Mouse (Mus musculus): ENCODE measurements around the gene Pepd. TPM values are rescaled to one million over a fixed set of nuclear protein-coding genes. Genes with fewer than 3 reads are reported as not detected.
A peak's percentile ranks its signal among the peaks of the same experiment; 100 is the strongest.

Gene Pepd
- polyA plus RNA-seq, 1 experiment from 2014 or later: 150 TPM

- 77% methylated on average over 3 of the region's 3 CpGs for WGBS
- no peak overlapping the region for H3K4me3 ChIP-seq (replicated peaks; ENCODE audit: low read depth, low read length)
- H3K9me3 ChIP-seq (replicated peaks; ENCODE audit: low read length): no peaks in the 10 kb centered on the region
- ATAC-seq (replicated peaks; ENCODE audit: low FRiP score, low read depth) (no peak), DNase-seq (ENCODE audit: low spot score) (no peak)
- TF ChIP-seq CTCF (IDR thresholded peaks at IDR 0.05; ENCODE audit: low read depth): no peak
- peaks cover 20% of the 10 kb centered on the region for H3K36me3 ChIP-seq (ENCODE audit: insufficient read depth, low read length)
- H3K9ac ChIP-seq (ENCODE audit: low read depth, low read length): no peak overlapping the region
- no peaks in the 10 kb centered on the region for H3K27me3 ChIP-seq (ENCODE audit: insufficient read depth, low read length)
- no peak overlapping the region for H3K4me2 ChIP-seq (ENCODE audit: low read length)
- no peaks in the 10 kb centered on the region; the same call in 1 of the 2 replicates for H3K4me1 ChIP-seq (replicated peaks; ENCODE audit: insufficient read depth, low read length)
- no peak overlapping the region for H3K27ac ChIP-seq
These were observed 117.5 kb downstream of the Pepd start for GRCm38 (mm10) chr7:35029648-35030047.

GRCm38 (mm10) chr7:35030567-35030966 lies 118.4 kb downstream of the Pepd start:
- Histone ChIP-seq H3K27me3 (ENCODE audit: insufficient read depth, low read length) (no peaks in the 10 kb centered on the region), H3K27ac (no peak overlapping the region), H3K9me3 (replicated peaks; ENCODE audit: low read length) (no peaks in the 10 kb centered on the region), H3K4me3 (replicated peaks; ENCODE audit: low read depth, low read length) (no peak overlapping the region), H3K4me1 (replicated peaks; ENCODE audit: insufficient read depth, low read length) (no peaks in the 10 kb centered on the region; the same call in 1 of the 2 replicates), H3K36me3 (ENCODE audit: insufficient read depth, low read length) (peaks cover 20% of the 10 kb centered on the region), H3K9ac (ENCODE audit: low read depth, low read length) (no peak overlapping the region), H3K4me2 (ENCODE audit: low read length) (no peak overlapping the region)
- DNase-seq (ENCODE audit: low spot score) (no peak), ATAC-seq (replicated peaks; ENCODE audit: low FRiP score, low read depth) (no peak)
- no peak for TF ChIP-seq CTCF (IDR thresholded peaks at IDR 0.05; ENCODE audit: low read depth)
- WGBS: 84% methylated on average over 6 of the region's 6 CpGs

- TF ChIP-seq CTCF (IDR thresholded peaks at IDR 0.05; ENCODE audit: low read depth): peak; percentile 1; the same call in 1 of the 2 replicates
- Histone ChIP-seq H3K4me1 (replicated peaks; ENCODE audit: insufficient read depth, low read length) (no peaks in the 10 kb centered on the region; the same call in 1 of the 2 replicates), H3K27me3 (ENCODE audit: insufficient read depth, low read length) (no peaks in the 10 kb centered on the region), H3K4me2 (ENCODE audit: low read length) (no peak overlapping the region), H3K9me3 (replicated peaks; ENCODE audit: low read length) (no peaks in the 10 kb centered on the region), H3K27ac (peak overlapping the region; percentile 51), H3K9ac (ENCODE audit: low read depth, low read length) (no peak overlapping the region), H3K36me3 (ENCODE audit: insufficient read depth, low read length) (peaks cover 26% of the 10 kb centered on the region), H3K4me3 (replicated peaks; ENCODE audit: low read depth, low read length) (no peak overlapping the region)
- DNase-seq (ENCODE audit: low spot score) (peak; percentile 62), ATAC-seq (replicated peaks; ENCODE audit: low FRiP score, low read depth) (no peak)
- 22% methylated on average over 6 of the region's 6 CpGs for WGBS
These were observed 123.0 kb downstream of the Pepd start for GRCm38 (mm10) chr7:35035141-35035553.

DNA sequence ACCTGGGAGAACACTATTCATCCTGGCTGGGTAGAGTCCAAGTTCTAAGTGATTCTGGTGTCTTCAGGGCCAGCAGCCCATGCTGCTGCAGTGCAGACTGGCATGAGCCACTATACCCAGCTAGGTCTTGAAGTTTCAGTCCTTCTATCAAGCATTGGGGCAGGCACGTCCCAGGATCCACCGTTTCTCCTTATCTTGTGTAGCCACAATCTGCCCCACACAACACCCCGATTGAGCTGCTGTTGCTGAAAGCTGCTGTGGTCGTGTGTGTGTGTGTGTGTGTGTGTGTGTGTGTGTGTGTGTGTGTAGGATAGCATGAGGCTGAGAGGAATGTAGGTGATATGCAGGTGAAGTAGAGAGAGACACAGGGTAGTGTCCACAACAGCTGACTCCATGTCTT lies 123.4 kb downstream of the Pepd start:
- 80% methylated on average over 4 of the region's 4 CpGs for WGBS

GRCm38 (mm10) chr7:35036266-35036731 lies 124.1 kb downstream of the Pepd start:
- DNase-seq (ENCODE audit: low spot score) (peak; percentile 47), ATAC-seq (replicated peaks; ENCODE audit: low FRiP score, low read depth) (no peak)
- WGBS: 47% methylated on average over 5 of the region's 5 CpGs
- Histone ChIP-seq H3K4me3 (replicated peaks; ENCODE audit: low read depth, low read length) (no peak overlapping the region), H3K4me1 (replicated peaks; ENCODE audit: insufficient read depth, low read length) (no peaks in the 10 kb centered on the region; the same call in 1 of the 2 replicates), H3K27me3 (ENCODE audit: insufficient read depth, low read length) (no peaks in the 10 kb centered on the region), H3K4me2 (ENCODE audit: low read length) (no peak overlapping the region), H3K9me3 (replicated peaks; ENCODE audit: low read length) (no peaks in the 10 kb centered on the region), H3K36me3 (ENCODE audit: insufficient read depth, low read length) (peaks cover 24% of the 10 kb centered on the region), H3K9ac (ENCODE audit: low read depth, low read length) (no peak overlapping the region), H3K27ac (peak overlapping the region; percentile 58)
- TF ChIP-seq CTCF (IDR thresholded peaks at IDR 0.05; ENCODE audit: low read depth): no peak

More for the DNA sequence above, 123.4 kb downstream of the Pepd start:
- Histone ChIP-seq H3K27ac (peak overlapping the region; percentile 58), H3K9ac (ENCODE audit: low read depth, low read length) (no peak overlapping the region), H3K4me2 (ENCODE audit: low read length) (no peak overlapping the region), H3K36me3 (ENCODE audit: insufficient read depth, low read length) (peaks cover 26% of the 10 kb centered on the region), H3K4me3 (replicated peaks; ENCODE audit: low read depth, low read length) (no peak overlapping the region), H3K9me3 (replicated peaks; ENCODE audit: low read length) (no peaks in the 10 kb centered on the region), H3K27me3 (ENCODE audit: insufficient read depth, low read length) (no peaks in the 10 kb centered on the region), H3K4me1 (replicated peaks; ENCODE audit: insufficient read depth, low read length) (no peaks in the 10 kb centered on the region; the same call in 1 of the 2 replicates)
- TF ChIP-seq CTCF (IDR thresholded peaks at IDR 0.05; ENCODE audit: low read depth): no peak
- ATAC-seq (replicated peaks; ENCODE audit: low FRiP score, low read depth) (no peak), DNase-seq (ENCODE audit: low spot score) (no peak)

DNA sequence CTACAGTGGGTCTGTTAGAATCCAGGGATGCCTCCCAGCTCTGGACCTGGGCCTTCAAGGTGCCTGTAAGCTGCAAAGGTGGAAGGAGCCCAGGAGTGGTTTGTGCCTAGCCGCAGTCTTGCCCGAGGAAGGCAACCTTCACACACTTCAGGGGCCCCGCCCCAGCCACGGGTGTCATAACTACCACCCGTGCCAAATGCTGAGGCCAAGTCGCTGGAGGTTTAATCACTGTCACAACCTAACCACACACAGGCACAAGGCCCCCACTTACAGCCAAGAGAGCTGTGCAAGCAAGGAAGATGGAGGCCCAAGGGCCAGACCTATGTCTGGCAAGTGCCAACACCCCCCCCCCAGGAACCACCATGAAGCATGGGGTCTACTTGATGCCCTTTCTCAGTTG lies 125.2 kb downstream of the Pepd start:
- Histone ChIP-seq H3K9me3 (replicated peaks; ENCODE audit: low read length) (no peaks in the 10 kb centered on the region), H3K4me2 (ENCODE audit: low read length) (no peak overlapping the region), H3K4me1 (replicated peaks; ENCODE audit: insufficient read depth, low read length) (no peaks in the 10 kb centered on the region; the same call in 1 of the 2 replicates), H3K9ac (ENCODE audit: low read depth, low read length) (no peak overlapping the region), H3K36me3 (ENCODE audit: insufficient read depth, low read length) (peaks cover 18% of the 10 kb centered on the region; the same call in 1 of the 2 replicates), H3K27me3 (ENCODE audit: insufficient read depth, low read length) (no peaks in the 10 kb centered on the region), H3K4me3 (replicated peaks; ENCODE audit: low read depth, low read length) (no peak overlapping the region), H3K27ac (no peak overlapping the region)
- DNase-seq (ENCODE audit: low spot score) (no peak), ATAC-seq (replicated peaks; ENCODE audit: low FRiP score, low read depth) (no peak)
- TF ChIP-seq CTCF (IDR thresholded peaks at IDR 0.05; ENCODE audit: low read depth): no peak
- WGBS: 71% methylated on average over 6 of the region's 6 CpGs
